Mouse (Mus musculus): ENCODE measurements around the gene Zmynd11.
A peak's percentile ranks its signal among the peaks of the same experiment; 100 is the strongest.

The Zmynd11 gene

DNA sequence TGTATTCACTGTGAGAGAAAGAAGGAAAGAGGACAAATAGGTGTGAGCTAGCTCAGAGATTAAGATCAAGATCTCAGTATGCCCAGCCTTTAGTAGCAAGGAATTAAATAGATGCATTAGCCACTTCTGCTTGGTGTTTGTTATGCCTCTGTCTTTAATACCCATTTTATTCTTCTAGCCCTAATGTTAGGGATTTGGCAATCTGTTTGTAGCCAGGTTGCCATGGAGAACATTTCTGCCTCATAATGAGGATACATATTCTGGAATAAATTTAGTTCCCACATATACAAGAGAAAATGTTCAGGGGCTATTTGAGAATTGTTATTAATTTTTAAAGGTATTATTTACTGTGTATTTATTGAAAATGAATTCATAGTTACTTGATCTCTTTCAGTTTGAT lies 114.5 kb downstream of the Zmynd11 start:
- peak; percentile 53 for DNase-seq

DNA sequence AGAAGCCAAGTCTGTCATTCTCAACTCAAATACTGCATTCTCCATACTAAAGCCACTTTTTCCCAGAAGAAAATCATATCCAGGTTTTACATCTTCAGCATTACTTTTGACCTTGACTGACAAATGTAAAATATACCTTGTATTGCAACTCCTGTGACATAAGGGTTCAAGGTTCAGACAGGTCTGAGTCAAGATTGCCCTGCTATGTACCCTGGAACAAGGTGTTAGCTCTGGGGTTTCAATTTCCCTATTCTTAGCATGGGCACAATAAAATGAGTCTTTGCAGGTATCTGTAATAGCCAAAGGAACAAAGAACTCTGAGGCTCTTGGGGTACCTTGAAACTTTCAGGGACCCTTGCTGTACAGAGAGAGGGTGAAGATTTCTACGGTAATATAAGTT lies 115.2 kb downstream of the Zmynd11 start:
- DNase-seq: no peak

DNA sequence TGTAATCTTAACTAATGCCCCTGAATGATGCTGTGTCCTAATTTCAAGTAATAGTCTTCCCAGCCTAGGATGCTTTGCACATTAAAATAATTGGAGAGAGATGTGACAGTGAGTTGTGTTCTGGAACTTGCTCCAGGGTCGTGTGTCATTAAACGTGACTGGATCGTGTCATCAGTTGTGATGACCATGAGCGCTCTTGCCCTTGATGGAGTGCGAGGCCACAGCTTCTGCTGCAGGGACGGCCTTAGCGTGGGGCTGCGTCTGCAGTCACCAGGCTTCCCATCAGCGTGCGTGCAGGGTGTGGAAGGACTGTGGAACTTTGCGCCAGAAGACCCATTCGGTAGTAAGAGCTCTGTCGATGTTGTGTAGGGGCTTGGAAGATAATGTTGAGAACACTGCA lies 116.4 kb downstream of the Zmynd11 start:
- no peak for DNase-seq

DNA sequence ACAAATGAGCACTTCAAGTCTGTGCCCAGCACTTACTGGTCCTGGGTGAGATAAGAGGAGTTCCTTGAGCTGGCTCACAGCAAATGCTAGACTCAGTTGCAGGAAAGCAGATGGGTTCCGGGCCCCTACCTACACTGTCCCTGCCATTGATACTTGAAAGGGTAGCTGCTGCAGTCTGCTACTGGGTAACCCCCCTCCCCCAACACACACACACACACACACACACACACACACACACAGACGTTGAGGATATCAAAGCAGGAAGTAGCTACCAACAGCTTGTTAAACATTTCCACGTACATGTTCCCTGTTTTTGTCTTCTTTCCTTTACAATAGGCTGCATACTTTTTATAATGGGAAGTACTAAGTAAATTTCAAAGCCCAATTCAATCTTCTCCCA lies 127.2 kb downstream of the Zmynd11 start:
- DNase-seq: no peak

DNA sequence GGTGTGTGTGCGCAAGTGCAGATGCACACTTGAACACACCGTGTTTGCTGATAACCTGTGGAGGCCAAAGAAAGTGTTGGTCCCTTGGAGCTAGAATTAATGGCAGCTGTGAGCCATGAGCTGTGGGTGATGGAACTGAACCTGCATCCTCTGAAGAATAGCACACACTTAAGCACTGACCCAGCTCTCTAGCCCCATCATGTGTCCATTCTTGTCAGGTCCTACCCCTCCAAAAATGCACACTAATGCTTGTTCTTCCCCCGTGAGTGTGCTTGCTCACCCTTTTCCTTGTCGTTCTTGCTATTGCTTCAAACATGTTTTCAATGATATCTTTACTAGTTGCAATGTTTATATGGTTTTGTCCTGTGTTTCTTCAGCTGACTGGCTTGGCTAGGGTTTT lies 128.6 kb downstream of the Zmynd11 start:
- no peak for DNase-seq

DNA sequence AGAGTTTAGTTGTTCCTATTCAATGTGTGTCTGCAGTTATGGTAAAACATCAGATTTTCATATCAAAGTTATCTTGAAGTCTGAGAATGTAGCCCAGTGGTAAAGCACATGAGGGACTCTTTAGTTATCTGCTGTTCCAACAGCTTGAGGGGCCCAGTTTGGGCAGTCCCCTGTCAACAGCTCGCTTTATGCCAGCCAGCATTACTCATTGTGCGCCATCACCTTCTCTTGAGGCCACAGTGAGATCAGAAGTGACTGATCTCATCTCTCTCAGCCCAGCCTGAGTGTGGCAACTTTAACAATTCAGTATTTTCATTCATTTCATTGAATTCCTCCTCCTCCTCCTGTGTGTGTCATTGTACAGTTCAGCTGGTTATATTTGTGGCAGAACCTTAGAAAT lies 129.2 kb downstream of the Zmynd11 start:
- no peak for DNase-seq

All from layer of hippocampus, adult 9-11 months (tissue).